Mouse (Mus musculus): ENCODE results near the gene Nadk2.
A peak's percentile ranks its signal among the peaks of the same experiment; 100 is the strongest.

The Nadk2 gene

DNA sequence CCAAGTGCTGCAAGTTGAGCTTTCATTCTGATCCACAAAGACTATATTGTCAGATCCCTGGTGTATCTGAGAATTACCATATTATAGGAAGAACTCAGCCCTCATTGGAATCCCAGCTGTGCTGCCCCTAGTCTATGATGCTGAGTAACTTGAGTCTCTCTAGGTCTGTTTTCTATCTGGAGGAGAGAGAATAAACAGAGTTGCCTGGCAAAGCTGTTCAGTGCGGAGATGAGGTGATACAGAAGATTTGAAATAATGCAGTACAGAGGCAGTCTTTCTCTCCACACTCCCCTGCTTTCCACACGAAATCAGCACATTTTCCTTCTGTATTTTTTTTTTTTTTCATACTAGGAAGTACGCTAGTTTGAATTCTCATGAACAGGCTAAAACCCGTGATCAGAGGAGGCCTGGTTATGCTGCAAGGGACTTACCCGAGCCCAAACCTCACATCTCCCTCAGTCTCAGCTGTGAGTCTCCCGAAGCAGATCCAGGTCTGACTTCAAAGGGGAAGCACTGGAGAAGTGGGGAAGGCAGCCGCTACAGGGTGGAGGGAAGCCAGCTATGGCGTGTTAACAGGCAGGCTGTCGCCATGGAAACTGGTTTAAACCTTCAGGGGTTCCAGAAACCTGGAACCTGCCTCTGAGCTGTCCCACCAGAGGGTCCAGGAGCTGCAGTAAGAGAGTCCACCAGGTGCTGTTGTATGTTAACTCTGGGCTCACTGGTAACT is 59.9 kb downstream of the Nadk2 start:
- DNase-seq (ENCODE audit: low read depth, low spot score), result no peak

DNA sequence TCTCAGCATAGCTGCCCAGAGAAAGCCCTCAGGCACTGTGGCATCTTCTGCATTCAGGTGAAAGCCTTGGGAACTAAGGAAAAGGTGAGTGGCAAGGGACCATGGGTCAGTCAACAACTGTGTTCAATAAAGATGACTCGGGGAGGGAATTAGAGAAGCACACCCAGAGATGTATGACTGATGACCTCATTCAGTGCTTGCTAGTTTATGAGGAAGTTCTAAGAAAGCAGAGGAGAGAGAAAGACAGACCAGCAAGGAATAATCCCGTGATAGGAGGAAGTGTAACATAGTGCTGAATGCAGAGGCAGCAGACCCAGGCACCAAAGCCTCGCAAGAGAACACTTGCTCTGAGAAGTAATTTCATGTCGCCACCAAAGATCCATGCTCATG is 60.4 kb downstream of the Nadk2 start:
- no peak for DNase-seq (ENCODE audit: low read depth, low spot score)

DNA sequence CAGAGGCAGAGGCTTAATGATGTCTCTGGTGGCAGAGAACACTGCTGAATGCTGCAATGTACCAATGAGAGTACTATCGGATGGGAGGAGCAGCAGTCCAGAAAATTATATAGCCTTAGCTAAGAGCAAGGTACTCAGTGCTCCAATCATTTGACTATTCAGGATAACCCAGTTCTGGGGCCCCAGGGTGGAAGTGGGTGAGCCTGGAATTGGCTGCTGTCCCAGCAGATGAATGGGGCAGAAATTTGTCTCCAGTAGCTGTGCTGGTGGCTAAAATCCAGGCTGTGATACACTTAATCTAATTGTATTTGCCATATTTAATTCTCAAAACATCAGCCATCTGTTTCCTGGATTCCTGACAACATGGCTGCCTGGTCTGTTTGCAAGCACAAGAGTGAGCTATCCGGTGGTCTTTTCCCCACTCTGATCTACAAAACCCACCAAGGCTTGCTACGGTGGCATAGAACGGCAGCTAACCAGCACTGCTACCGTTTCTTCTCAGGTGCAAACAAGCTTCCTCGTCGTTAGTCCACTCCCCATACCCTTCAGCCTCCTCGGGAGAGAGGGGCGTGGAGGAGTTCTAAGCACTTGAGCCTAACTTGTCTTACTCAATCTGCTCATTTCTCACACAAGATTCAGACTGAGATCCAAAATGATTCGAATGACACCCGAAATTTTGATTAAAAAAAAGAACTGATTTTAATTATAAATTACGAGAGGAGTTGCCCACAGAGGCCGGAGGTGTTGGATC is 61.8 kb downstream of the Nadk2 start:
- DNase-seq (ENCODE audit: low read depth, low spot score), result no peak

GRCm38 (mm10) chr15:9134891-9135507 is 63.9 kb downstream of the Nadk2 start:
- DNase-seq (ENCODE audit: low read depth, low spot score), result no peak

GRCm38 (mm10) chr15:9139447-9139846 is 68.4 kb downstream of the Nadk2 start:
- no peak for DNase-seq (ENCODE audit: low read depth, low spot score)

DNA sequence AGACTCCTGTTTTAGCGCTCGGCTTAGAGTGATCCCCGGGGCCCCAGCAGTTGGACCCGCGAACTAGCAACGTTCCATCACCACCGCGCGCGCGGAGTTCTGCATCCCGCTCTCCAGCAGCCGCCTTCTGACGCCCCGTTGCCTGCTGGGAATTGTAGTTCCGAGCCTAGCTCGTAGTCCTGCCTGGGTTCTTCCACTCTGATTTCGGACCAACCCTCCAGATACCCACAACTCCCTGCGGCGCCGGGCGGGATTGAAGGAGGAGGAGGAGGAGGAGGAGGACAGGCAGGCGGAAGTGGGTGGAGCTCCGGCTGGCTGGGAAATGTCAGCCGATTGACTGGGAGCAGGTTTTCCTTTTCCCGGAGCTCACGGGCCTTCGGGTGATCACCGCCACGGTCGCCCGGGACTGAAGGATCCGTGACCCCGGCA is 69.2 kb downstream of the Nadk2 start, which contains the start of gene Lmbrd2:
Gene Lmbrd2, plus strand, starts transcription at position 299 of the 429 bp plus-strand sequence.
- peak; percentile 96 for DNase-seq (ENCODE audit: low read depth, low spot score)

DNA sequence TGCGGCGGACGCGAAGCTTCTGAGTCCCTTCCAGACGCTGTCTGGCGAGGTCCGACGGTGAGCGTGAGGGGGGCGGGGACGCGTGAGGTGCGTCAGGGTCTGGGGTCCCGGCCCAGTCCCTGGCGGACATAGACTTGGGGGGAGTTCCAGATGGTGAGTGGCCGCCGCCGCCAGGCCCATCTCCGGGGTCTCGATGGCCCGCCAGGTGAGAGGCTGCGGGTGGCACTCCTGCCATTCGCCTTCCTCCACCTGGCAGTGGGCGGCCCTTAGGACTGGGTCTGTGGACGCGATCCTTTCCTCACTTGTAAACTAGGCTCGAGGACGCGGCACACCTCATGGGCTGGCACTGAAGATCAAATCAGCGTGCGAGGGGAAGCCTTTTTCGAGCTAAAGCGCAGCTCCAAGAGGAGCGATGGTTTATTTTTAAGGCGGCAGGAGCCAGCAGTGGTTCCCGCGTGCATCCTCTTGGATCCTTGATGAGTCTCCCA is 69.7 kb downstream of the Nadk2 start:
- DNase-seq (ENCODE audit: low read depth, low spot score), result peak; percentile 25

- no peak for DNase-seq (ENCODE audit: low read depth, low spot score)
These were observed 84.3 kb downstream of the Nadk2 start, which contains the start of gene Skp2 for GRCm38 (mm10) chr15:9155325-9155724. TSS of gene Skp2 (minus strand) at chr15:9155425.

Data from c-Kit-negative CD71-positive TER-119-positive erythroid progenitor cells, embryonic 14.5 days (primary cell).